Mouse (Mus musculus): ENCODE results near the gene Mrgpra9.
"Not testable (repeated sequence)": the region's sequence is repeated elsewhere in the genome, so short reads cannot be mapped to it uniquely, and the experiment has no call there.

The Mrgpra9 gene

GRCm38 (mm10) chr7:47252770-47253169 is at the start of gene Mrgpra9:
Gene Mrgpra9, minus strand, starts transcription at chr7:47252848.
- no peak for DNase-seq (ENCODE audit: low read depth, low spot score)

GRCm38 (mm10) chr7:47299612-47300011 is 47.0 kb upstream of the Mrgpra9 start:
- not testable (repeated sequence) for DNase-seq (ENCODE audit: low read depth, low spot score)

- DNase-seq (ENCODE audit: low read depth, low spot score): not testable (repeated sequence)
Observed at GRCm38 (mm10) chr7:47271547-47271946, 18.9 kb upstream of the Mrgpra9 start.

GRCm38 (mm10) chr7:47244658-47245057 is 8.0 kb downstream of the Mrgpra9 start:
- no peak for DNase-seq (ENCODE audit: low read depth, low spot score)

- no peak for DNase-seq (ENCODE audit: low read depth, low spot score)
Observed at GRCm38 (mm10) chr7:47204830-47205229, 47.8 kb downstream of the Mrgpra9 start, which contains the start of gene Mrgpra6. Gene Mrgpra6, minus strand, starts transcription at chr7:47204920.

GRCm38 (mm10) chr7:47195271-47195670 is 57.4 kb downstream of the Mrgpra9 start:
- no peak for DNase-seq (ENCODE audit: low read depth, low spot score)
